Mouse (Mus musculus) spleen, postnatal 36 days (tissue): ENCODE measurements around the gene Terb1.

Experiments used
- DNase-seq, 2 experiments: peaks; one replicate each; pipeline ENCODE4 v3.0.0; 2022; ENCODE audit warnings: low spot score in 2 of 2, mixed read lengths in 1 of 2

The Terb1 gene

DNA sequence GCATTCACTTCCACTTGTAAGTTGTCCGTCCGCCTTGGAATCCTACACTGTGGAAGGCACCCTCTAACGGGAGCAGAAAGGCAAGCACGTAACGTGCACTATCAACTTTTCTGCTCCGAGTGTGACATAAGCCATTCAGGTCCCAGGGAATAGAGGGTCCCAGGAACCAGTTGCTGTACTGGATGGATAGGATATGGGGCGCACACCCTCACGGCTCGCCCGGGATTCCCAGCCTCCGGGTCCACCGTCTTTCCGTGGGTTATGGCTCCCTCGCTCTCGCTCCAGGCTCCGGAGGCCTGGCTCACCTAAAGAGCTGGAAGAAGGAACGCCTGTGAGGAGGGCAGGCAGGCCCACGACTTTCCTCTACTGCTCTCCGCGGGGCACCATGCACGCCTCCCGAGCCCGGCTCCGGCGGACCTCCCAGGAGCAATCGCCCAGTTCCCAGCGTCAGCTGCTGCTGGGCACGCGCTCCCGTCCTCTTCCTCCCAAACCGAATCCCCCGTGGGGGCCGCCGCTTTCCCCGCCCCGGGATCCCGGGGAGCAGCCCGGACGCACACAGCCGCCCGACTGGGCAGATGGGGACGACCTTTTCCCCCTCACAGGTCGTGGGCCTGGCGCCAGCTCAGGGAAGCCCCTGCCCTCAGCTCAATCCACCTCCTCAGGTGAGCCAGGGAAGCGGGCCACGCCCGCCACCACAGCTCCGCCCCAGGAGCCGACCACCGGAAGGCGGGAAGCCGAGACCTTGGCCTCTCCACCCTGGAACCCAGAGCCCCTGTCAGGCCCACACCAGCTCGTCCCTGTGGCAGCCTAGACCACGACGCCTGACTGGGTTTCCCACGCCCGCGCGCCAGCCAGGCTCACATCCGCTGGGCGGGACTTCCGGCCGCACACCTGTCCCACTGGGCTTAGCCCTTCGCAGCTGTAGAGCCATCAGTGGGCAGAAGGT is at the start of gene Terb1:
Terb1 (minus strand) TSS at position 850 of the 946 bp plus-strand sequence.
- peak; percentile 65 to 69 for DNase-seq

- no peak for DNase-seq
Observed at GRCm38 (mm10) chr8:104557226-104557625, 47.5 kb upstream of the Terb1 start.

DNA sequence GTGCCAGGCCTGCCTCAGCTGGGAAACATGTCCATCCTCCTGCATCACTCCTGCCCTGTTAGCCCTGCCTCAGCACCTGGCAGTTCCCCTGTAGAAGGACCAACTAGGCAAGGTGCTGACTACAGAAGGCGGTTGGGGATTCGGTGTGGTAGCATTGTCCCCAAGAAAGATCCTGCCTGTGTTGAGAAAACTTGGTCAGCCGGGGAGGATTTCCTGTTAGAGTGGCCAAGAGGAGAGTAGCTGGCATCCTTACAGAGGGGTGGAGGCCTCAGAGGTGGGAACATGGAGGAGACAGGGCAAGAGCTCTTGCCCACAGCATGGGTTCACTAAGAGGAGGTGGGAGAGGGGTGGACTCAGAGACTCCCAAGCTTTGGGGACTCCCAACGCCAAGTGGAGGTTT is 45.5 kb upstream of the Terb1 start:
- no peak for DNase-seq

DNA sequence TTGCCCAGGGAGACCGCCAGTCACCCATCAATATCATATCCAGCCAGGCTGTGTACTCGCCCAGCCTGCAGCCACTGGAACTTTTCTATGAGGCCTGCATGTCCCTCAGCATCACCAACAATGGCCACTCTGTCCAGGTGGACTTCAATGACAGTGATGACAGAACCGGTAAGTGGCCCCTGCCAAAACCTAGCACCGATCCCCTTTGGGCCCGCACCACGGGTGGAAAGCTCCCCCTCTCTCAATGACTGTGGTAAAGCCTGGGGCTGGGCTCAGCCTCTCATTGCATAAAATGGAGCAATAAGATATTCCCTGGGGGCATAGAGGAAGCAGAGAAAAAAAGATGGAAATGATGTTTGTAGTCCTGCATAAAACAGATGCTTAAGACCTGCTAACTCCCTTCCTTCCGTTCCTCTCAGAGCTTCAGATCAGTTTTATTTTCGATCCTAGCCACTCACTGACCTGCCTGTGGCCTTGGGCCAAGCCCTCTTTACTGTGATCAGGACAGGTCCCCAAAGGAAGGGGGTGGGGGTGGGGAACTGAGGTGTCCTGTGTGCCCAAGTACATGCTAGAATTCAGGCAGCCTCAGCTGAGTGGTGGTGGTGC is 33.8 kb upstream of the Terb1 start:
- no peak for DNase-seq

DNA sequence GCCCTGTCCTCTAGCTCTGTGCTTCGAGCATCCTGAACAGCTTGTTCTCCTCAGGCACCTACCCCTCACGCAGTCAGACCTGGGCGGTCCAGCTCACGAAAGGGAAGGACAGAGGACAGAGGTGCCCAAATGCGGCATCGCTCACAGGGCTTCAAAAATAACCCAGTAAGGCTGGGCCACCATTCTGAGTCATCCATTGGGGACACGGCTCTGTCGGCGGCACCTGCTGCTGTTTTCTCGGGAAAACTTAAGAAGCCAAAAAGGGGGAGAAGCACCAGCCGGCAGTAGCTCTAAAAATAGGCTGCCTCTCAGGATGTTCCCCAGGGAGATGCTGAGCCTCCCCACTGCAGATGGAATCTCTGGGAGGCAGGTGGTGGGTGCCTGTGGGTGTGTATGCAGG is 32.5 kb upstream of the Terb1 start:
- DNase-seq = no peak

DNA sequence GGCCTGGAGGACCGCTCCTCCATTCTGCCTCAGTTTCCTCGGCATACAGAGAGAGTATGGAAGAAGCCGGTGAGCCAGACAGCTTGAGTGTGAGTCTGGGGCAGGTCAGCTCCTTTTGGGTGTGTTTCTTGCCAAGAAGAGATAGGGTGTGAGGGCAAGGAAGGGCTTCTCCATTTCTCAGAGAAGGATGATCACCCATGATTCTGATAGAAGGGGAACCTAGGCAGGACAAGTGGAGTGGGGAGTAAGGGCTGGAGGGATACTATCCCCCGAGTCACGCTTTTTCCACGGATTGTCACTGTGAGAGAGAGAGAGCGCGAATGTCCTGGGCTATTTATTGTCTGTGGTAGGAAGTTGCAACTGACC is 31.8 kb upstream of the Terb1 start:
- DNase-seq = no peak

DNA sequence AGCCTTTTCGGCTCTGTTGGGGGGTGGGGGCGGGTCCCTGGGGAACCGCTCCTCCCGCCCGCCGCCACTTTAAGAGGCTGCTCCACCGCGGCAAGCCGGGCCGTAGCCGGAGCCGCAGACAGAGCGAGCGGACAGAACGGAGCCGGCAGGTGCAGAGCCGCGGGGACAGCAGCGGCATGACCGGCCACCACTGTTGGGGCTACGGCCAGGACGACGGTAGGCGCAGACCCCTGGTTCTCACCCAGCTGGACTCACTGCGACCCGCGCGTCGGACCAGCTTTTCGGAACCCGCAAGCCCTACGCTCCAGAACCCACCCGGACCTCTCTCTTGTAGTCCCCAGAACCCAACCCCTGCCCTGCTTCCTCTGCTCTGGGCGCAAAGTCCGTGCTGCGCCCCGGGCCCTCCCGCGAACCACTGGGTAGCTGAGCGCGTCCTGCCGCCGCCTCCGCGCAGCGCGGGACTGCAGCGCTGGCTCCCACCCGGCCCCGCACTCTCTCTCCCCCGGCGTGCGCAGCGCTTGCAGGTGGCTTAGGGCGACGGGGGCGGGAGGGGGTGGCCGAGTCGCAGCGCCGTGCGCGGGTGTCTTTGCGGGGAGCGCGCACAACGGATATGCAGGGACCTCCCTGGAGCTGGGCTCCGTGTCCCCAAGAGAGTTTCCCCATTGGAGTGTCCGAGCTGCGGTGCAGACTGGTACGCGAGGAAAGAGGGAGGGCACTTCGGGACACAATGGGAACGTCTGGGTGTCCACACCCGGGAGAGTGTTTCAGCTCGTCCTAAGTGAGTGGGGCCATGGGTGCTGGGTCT is 31.2 kb upstream of the Terb1 start:
- DNase-seq = no peak

GRCm38 (mm10) chr8:104540238-104540637 is 30.5 kb upstream of the Terb1 start:
- DNase-seq = no peak

GRCm38 (mm10) chr8:104539566-104539965 is 29.9 kb upstream of the Terb1 start:
- no peak for DNase-seq

DNA sequence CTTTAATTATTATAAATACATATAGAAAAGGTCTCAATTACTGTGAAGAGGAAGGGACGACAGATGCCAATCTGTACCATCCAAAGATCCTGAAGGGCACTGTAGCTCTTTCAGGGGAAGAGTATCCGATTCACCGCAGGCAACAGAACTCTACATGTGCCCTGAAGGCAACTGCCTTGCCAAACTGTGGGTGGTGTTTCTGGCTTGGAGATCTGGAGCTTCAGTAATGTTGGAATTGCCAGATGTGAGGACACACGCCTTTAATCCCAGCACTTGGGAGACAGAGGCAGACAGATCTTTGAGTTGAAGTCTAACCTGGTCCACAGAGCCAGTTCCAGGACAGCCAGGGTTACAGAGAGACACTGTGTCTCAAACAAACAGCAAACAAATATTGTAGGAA is 29.2 kb upstream of the Terb1 start:
- no peak for DNase-seq

GRCm38 (mm10) chr8:104536028-104536427 is 26.3 kb upstream of the Terb1 start:
- DNase-seq = no peak

DNA sequence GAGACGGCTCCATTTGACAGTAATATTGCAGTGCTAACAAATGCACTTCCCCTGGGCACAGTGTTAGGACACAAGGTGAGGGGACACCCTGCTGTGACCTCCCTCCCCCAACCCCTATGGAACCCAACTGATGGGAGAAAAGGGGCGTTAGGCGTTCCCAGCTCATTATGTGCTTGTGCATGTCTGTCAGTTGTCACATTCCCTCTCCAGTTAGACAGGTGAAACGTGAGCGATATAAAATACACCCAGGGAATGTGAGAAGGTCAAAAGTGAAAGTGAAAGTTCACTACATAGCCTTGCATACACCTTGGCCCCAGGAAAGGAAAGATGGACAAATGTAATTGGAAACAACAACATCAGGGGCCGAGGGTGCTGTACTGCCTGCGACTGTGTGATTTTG is 25.7 kb upstream of the Terb1 start:
- DNase-seq = no peak

- DNase-seq = peak; percentile 30 to 50
Observed at GRCm38 (mm10) chr8:104534779-104535141, 25.1 kb upstream of the Terb1 start.

- peak; percentile 90 to 92 for DNase-seq
Observed at GRCm38 (mm10) chr8:104533971-104534778, 24.5 kb upstream of the Terb1 start, which contains the start of the genes Nae1 and Car7. TSS of gene Nae1 (minus strand) at chr8:104534637. TSS of gene Car7 (plus strand) at chr8:104534689.

DNA sequence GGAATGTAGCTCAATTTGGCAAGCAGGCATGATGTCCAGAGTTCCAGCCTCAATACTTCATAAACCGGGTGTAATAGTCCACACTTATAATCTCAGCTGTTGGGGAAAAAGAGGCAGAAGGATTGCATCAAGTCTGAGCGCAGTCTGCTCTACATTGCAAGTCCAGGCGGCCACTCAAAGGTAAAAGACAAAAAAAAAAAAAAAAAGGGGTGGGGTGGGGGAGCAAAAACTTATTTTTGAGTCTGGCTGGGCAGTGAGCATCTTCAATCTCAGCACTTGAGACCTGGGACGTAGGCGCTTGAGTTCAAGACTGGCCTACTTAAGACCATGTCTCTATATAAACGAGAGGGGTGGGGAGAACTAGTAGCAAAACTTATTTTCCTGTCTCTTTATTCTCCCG is 23.8 kb upstream of the Terb1 start:
- DNase-seq = no peak

DNA sequence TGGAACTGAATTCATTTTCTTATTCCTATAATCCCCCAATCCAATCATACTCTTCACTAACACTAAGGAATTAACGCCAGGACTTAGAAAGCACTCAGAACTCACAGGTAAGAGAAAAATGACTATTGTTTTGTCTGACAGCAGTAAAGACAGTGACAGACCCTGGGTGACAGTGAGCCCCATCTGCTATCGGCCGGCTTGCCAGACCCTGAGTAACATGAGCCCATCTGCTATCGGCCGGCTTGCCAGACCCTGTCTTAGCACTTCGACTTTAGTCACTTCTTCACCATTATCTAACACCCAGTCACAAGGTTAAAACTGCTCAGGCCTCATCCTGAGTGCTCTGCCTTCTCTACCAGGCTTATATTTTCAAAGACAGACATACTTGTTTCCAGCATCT is 20.0 kb upstream of the Terb1 start:
- DNase-seq = no peak

DNA sequence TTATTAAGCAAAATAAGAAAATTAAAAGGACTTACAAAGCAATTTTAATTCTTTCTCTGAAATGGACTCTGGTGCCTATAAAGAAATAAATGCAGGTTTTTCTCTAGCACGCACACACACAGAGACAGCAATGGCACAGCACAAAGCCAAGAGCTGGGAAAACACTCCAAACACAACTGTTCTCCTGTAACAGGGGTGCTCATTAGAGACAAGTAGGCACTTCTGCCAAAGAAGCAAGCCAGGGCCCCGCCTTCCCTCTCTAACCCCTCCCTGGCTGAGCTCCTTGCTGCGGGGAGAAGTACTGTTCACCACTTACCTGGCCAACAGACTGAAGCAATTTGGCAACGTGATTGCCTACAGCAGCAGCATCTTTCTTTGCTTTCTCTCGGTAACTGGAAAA is 8.2 kb upstream of the Terb1 start:
- DNase-seq = no peak

DNA sequence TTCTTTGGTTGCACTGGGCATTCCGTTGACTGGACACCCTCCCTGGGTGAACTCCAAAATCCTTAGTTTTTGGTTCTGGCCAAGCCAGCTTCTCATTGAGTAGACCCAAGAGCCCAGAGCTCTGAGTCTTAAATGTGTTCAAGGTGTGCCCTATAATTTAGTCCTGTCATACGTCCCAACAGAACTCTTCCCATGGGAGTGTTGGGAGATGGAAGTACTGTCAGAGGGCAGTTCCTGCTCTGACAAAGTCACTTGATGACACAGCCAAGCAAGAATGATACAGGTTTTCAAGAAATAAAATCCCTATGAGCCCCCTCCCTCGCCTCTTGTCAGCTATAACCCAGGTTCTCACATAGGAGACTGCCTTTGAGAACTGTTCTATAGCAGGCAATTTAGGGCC is 424 bp upstream of the Terb1 start:
- DNase-seq = no peak

DNA sequence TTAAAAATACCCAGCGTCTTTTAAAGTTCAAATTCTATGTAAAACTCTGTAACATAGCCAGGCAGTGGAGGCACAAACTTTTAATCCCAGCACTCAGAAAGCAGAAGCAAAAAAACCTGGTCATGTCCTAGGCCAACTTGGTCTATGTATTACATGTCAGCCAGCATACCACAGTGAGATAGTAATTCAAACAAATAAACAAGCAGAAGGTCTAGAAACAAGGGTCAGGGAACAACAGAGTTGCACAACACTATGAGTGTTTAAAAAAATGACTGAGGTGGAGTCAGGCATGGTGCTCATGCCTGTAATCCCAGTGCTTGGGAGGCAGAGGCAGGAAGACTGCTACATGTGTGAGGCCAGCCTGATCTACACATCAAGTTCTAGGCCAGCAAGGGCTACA is 30.6 kb downstream of the Terb1 start:
- no peak for DNase-seq

- no peak for DNase-seq
Observed at GRCm38 (mm10) chr8:104472465-104472864, 37.2 kb downstream of the Terb1 start.

DNA sequence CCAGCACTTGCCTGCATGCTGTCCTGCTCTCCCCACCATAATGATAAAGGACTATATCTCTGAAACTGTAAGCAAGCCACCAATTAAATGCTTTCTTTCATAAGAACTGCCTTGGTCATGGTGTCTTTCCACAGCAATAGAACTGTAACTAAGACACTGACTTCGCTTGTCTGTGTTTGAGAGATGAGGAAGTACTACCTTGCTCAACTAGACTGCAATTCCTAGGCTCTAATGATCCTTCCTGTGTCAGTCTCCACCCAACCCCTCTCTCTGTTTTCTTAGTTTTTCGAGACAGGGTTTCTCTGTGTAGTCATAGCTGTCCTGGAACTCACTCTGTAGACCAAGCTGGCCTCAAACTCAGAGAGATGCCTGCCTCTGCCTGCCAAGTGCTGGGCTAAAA is 42.2 kb downstream of the Terb1 start:
- DNase-seq = no peak

DNA sequence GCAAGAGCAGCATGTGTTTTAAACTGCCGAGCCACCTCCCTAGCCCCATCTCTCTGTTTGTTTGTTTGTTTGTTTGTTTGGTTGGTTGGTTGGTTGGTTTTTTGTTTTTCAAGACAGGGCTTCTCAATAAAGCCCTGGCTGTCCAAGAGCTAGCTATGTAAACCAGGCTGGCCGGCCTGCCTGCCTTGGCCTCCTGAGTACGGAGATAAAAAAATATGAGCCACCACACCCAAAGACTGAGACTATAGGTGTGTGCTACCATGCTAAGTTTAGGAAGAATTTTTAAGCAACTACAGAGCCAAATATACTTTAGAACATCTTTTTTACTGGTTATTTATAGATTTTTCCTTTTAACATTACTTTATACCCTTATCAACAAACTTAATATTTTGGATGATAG is 57.5 kb downstream of the Terb1 start:
- DNase-seq = no peak
